Mouse (Mus musculus) lung, postnatal 4 days (tissue): ENCODE measurements at regions not wholly inside any gene's neighbourhood (a gene's known extent, or its start where the extent isn't known, plus 50 kb on each side); places are given as distances from the start of the nearest gene placed in this dataset.
A peak's percentile ranks its signal among the peaks of the same experiment; 100 is the strongest.

Source experiments
- DNase-seq, 2 experiments: peaks; one replicate each; pipeline ENCODE4 v3.0.0; 2021

DNA sequence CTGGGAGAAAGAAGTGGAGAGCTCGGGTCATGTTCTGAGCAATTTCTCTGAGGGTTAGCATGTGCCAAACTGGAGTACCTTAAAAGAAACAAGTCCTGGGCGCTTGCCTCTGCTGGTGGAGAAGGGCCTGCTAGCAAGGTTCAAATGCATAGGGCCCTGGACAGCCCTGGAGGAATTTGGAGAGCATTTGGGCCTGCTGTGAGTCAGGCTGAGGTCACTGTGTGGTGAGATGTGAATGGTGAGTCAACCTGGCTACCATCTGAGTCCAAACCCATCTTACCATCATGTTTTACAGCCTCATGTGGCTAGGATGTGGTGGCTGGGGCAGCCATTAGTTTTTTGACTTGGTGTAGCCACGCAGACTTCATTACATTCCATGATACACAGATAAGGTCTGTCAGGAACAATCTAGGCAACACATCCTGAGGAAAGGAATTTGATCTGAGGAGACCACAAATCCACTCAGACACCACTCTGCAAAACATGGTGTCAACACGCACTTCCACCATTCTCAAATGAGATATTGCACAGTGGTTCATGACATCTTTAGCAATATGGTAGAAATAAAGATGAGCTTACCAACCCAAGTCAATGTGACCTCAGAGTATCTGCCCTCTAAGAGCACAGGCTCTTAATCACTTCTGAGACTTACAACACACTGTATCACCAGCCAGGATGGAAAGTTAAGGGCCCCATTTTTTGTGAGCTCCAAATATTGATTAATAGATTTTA is 83.1 kb downstream of the Thbs2 start:
- DNase-seq: no peak

DNA sequence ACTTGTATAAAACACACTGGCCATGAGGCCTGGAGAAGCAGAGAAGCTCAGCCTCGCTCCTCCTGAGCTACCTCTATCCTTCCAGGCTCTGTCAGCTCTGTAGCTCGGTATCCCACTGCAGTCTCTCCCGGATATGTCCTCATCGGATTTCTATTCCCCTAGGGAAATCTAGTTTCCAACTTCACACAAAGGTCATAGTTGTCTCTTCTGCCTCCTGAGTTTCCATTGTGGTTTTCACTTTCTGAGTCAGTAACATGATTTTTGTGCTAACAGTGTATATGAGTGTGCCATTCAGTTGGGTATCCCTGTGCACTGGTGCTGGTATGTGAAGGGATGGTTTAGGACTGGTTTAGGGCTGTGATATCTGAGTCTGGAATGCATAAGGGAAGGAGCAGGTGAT is 85.2 kb downstream of the Thbs2 start:
- no peak for DNase-seq

DNA sequence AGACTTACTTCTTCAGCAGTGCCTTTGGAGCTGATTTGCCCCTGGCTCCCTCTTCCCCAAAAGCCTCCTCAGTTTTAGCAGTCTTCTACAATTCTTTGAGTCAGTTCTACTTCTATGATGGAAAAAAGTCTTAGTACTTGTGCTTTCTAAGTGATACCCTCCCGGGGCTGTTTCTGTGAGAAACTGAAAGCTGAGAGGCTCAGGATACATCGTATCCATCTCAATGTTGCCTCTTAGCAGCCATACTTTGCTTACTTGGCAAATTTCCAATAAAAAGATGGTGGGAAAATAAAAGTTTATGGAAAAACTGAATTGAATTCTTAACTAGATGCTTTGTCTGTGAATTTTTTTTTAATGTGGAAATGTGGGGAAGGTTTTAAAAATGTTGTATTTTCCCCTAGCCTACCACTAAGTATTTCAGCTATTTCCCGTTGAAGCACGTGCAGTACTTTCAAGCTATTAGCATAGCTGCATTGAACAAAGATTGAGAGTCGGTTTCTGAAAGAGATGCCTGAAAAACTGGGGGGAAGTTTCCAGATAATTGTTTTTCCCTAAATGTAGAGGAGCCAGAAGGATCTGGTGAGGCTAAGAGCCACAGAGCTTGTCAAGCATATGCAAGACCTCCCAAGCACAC is 87.6 kb downstream of the Thbs2 start:
- no peak for DNase-seq

DNA sequence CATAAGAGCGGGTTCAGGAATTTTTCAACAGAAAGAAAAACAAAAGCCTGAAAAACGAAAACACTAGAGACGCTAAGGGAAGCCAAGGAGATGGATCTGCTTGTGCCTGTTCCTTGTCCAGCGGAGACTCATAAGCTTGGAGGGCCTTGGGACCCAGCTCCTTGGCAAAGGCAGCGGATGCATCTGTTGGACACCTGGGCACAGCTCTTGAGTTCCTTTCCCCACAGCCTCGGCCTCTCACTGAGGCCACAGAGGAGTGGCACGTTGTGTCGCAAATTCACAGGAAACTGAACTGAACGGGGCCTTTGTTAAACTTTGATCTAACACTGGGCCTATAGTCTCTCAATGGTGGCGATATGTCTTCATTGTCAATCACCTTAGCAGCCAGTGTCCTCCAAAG is 94.4 kb downstream of the Thbs2 start:
- no peak for DNase-seq

DNA sequence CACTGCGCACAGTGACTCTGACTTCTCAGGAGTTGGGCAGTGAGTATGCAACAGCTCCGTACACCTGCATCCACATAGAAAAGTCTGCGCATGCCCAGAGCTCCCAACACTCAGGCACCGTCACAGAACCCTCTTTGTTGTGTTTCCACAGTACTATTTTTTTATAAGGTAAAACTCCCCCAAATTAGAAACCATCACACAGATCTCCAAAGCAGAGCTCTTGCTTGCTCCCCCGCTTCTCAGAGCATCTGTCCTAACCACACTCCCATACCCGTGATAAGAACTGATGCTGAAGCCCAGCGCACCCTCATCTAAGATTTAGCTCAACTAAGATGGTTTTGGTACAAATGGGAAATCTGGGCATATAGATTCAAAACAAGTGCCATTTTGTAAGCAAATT is 97.6 kb downstream of the Thbs2 start:
- DNase-seq: no peak

DNA sequence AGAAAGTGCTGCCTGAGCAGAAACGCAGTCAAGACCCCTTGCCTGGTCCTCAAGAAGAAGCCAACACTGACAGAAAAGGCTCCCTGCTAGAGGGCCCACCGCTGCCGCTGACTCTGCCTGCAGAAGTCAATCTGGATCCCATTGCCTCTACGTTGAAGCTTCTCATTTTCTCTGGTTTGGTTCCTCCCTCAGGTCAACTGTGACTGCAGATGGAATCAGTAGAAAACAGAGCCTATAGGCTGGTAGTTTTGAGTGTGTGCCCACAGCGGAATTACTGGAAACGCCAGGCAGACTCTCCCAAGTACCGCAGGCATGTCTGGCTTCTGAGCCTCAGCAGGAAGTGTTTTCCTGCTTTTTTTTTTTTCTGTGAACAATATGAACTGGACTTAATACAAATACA is 98.5 kb downstream of the Thbs2 start:
- DNase-seq: peak; percentile 19 to 51

DNA sequence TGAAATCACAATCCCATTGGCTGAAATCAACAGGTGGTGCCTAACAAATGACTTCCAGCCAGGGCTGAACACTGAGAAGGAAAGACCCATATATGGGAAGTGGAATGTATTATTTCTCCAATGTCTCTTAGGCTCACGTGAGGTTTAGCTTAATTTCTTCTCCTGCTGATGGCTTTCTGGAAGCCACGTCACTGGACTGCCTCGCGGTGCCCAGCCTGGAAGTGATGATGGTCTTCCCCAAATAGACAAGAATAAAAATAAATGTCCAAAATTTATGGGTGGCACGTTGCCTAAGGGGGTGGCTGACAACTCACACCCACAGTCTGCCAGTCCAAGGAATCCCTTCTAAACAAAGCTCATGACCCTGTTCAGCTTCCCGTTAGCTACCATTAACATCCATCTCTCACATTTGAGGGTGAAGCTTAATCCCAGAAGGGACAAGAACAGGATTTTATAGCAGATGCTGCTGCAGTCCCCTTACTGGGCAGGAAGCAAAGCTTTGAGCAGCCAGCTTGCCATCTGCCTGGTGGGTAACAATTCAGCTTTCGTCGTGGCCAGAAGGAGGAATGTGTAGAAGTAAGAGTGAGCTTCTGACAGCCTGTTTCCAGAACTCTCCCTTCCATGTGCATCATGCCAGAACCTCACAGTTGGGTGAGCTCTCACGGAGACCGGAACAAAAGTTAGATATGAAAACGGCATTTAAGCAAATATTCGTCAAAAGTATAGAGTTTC is 105.8 kb downstream of the Thbs2 start:
- DNase-seq: no peak

DNA sequence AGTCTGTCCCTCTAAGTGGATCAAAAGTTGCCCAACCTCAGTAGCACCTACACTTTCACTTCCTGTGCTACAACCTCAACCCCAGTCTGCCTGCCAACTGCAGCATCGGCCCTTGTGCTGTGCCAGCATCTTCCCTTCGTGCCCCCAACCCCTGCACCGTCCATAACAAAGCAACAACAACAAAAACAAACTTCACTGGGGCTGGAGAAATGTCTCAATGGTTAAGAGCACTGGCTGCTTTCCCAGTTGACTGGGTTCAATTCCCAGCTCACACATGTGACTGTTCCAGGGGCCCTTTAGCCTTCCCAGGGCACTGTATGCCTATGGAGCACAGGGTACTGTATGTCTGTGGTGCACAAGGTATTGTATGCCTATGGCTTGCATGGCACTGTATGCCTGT is 114.4 kb downstream of the Thbs2 start:
- no peak for DNase-seq

DNA sequence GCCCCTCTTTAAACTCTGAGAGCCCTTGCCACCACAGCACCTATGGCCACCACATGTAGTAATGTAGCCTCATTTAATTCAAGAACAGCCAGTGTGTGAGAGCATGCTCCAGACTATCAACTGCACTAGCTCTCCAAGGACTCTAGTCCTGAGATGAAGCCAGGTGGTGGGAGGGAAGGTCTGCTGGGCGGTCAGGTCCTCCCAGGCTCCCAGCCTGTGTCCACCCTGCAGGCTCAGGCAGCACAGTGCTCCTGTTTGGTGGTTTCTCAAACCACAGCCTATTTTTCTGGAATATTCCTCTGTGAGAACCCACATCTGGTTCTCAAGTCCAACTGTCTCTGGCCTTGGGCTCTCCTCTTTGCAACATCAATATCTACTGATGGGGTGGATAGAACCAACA is 115.3 kb downstream of the Thbs2 start:
- DNase-seq: no peak

DNA sequence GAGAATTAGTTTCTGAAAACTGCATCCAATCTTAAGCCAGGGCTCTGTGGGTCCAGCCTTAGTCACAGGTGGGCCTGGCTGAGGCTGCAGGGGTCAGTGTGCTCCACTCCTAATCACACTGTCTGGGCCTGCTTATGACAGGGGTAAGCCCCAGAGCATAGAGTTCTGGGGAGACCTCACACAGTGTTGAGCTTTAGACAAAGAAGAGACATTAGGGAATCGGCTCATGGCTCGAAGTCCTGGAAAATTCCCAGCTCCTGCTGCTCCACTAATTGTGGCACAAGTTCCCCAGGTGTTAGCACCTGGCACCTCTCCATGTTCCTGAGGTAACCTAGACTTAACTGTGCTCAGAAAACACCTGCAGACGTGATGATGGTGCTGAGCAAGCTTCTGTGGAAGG is 115.8 kb downstream of the Thbs2 start:
- DNase-seq: no peak

DNA sequence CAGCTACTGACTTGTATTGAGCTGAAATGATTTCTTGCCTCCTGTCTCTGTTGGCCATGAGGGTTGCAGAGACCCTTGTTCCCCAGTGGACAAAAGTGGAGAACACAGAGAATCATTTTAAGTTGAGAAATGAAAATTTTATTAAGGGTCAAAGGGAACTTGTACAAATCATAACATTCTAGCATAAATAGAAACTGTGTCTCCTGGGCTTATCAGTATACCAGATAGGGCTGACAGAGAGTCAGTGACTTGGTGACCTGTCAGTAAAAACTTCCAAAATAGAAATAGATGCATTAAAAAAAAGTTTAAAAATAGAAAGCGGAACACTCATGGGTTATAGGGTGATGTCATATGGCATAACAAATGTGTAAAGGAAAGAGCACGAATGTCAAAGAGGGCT is 117.9 kb downstream of the Thbs2 start:
- no peak for DNase-seq

DNA sequence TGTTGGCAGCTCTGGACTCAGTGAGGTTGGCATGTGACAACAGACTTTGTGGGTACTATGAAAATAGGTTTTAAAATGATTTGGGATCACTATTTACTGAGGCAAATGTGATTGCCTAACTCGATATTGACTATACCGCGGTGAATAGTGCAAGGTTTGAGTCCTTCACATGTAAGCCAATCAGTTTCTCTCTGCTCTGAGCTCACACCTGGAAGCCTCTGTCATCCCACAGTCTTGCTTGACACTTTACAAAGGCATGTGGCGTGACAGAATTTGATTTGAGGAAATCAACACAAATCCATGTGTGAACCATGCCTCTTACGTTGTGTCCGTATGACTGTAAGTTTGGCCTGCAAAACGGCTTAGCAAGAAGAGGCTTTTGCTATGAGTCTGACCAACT is 122.9 kb downstream of the Thbs2 start:
- no peak for DNase-seq

DNA sequence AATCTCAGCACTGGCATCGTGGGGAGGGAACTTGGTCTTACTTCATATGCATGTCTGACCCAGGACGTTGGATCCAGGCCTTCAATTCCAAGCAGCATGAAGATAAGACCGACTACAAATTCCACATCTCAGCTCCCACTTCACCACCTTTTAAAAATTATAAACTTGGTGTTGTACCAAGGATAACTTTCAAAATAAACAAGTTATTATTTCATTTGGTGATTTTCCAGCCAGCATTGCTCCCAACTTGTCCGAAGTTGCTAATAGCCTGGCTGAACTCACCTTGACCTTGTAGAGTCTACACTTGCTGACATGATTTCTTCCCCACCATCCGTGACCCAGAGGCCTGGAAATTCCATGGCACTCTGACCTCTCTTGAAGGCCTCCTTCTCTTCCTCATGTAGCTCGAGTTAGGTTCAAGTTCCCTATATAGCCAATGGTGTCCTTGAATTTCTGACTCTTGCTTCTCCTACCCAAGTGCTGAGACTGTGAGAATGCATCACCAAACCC is 123.7 kb downstream of the Thbs2 start:
- no peak for DNase-seq

DNA sequence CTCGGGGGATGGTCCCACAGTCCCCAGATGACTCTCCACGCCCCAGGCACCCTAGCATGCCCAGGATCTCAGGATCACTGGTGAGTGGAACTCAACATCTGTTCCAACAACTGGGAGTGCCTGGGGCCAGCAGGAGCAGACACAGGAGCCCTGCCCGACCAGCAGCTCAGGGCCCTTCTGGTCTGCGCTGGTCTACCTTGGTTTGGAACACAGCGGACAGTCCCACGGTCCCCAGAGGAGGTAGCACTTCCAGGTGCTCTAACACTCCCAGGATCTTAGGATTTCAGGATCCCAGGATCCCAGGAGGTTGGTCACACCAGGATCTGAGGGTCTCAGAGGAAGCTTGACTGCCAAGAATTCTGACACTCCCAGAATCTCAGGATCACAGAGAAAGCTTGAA is 131.8 kb downstream of the Thbs2 start:
- no peak for DNase-seq

DNA sequence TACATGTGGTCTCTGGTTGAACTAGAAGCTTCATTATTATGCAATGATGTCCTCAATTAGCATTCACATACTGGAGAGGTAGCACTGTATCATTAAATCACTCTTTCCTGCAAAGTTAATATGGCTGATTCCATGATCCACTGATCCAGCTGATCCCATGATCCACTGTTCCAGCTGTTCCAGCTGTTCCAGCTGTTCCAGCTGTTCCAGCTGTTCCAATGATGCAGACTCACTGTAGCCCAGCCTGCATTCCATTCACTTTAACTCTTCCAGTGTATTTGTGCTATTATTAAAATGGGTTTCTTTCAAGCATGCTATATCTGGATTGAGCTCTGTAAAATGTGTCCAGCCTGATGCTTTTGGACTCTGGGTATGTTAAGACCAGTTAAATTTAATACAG is 136.8 kb downstream of the Thbs2 start:
- no peak for DNase-seq

DNA sequence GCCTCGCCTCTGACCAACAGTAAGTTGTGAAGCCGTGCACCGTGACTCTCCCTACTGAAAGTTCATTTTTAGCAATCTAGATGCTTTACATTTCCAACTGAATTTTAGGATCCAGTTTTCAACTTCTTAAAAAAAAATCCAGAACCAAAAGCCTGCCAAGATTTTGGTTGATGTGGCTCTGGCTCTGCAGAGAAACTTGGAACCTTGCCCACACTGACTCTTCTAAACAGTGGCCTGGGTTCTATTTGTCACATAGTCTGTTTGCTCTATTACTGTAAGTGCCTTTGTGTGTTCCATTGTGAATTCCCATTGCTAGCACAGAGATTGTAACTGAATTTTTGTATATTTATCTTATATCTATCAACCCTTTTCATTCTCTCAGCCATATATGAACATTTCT is 140.8 kb downstream of the Thbs2 start:
- DNase-seq: no peak

DNA sequence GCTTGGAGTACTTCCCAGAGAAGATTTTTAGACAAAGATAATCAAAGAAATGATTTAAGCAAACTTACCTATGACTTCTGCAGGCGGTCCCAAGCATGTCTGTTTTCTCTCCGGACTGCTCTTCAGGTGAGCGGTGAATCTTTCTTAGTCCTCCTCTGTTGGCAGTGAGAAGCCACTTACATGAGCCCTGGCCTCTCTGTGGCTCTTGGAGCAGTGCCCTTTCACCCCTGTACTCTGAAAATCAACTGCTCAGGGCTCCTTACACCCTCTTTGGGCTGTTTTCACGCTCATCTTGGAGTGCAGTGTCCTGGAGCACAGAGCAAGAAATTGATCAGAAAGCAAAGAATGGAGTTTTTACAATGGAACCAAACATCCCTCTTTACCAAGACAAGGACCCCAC is 142.0 kb downstream of the Thbs2 start:
- no peak for DNase-seq

DNA sequence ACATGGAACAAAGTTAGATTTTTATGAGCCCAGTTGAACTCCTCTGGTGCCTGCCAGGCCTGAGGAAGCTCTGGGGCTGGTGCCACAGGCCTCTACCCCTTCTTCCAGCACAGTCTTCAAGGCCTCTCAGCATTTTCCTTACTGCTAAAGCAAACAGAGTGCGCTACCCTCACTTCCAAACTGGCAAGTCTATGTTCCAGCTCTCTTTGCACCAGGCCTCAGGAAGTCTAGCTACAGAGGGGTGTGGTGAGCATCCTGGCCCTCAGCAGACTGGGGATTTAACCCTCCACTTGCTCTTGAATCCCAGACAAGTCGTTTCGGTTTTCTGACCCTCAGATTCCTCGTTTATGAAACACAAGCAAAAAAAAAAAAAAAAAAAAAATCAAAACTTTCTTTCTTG is 142.4 kb downstream of the Thbs2 start:
- no peak for DNase-seq

DNA sequence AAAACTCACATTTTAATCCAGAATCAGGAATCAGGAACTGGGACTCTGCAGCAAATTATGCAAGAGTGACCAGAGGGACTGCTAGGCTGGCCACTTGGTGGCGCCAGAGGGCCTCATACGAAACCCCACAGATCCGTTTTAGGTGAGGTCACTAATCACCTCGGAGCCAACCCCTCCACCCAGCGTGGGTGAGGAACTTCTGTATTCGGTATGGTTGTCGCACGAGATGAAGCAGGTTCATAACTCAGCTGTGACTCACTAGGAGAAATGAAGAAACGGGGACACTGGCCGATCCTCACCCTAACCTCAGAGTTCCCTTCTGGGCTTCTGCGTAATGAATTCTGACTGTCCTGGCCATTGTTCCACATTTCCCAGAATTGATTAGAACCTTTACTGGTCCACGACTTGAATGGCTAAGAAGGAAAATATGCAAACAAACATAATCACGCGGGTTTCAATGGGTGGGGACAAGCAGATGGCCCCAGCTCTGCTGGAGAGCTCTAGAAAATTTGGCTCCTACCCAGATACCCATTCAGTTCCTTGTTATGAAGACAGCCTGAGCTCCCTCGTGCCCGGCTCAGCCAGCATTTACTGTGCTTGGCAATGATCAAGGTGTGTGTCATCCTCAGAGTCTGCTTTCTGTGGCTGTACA is 148.1 kb downstream of the Thbs2 start:
- peak; percentile 78 to 82 for DNase-seq

DNA sequence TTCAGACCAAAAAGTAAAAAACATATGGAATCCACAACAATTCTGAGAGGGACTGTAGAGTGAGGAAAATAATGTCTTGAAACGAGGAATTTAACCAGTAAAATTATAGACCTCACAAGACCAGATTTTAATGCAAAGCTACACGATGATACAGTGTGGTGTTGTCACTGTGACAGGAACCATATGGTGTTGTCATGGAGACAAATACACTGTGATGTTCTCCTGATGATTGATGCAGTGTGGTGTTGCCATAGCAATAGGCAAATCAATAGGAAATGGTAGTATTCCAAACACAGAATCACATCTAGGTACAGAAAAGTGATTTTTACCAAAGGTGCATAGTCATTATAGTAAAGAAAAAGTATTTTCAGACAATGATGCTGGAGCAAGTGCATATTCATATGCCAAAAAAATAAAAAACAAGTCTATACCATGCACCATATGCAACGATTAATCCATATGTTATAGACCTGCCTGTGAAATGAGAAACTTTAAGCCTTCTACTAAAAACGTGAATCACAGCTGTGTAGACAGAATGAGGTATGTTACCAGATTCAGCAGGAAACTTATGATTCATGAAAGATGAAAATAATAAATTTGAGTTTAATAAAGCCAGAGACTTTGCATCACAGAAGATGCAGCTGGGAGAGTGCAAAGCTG is 149.6 kb downstream of the Thbs2 start:
- DNase-seq: no peak

DNA sequence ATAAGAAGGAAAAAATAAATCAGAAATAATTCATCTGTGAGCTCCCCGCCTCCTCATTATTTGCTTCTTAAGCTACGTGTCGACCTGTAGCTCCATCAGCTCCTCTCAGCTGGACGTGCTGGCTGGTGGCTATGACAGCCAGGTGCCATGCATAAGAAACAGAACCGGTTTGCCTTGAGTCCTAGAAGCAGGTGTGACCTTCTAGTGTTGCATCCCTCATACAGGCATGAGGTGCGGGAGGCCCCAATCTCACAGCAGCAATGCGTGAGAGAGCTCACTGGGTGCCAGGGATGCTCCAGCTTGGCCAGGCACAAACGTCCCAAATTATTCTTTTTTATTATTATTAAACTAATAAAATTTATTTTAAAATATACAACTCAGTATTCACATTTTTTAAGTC is 153.0 kb downstream of the Thbs2 start:
- DNase-seq: no peak

DNA sequence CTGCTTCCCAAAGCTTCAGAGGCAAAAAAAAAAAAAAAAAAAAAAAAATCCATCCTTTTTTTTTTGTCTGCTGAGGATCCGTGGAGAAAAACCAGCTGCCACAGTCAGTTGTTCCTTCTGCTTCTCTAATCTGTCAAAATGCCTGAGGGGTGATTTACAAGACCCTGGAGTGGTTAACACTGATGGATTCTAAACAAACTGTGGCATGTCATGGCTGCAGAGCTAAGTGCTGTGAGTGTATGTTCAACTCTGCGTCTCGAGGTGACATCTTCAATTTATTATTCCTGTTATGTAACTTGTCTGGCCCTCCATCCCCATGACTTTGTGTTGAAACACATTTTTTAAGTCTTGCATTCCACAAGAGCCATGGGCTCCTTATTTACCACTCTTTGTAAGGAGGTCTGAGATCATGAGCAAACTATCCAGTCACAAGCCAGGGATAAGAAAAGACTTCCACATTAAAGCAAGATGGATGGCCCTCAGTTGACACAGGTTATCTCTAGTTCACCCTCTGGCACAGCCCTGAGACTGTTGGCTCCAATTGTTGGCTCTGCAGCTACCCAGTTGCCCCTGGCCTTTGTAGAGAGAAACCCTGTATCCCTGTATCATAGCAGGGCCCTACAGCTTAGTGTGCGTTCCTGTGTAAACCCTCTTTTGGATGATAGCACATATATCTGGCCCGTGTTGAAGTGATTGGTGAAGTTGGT is 153.6 kb downstream of the Thbs2 start:
- DNase-seq: peak; percentile 45 to 56
